Mouse (Mus musculus) bone marrow macrophage, adult 2 months (primary cell): ENCODE data around the gene Ppil4.

ENCODE experiments used
- CTCF ChIP-seq: IDR thresholded peaks from 2 replicates; pipeline ENCODE4 v1.5.1; 2012; ENCODE audit warnings: low read depth, mild to moderate bottlenecking, low read length, moderate library complexity
- POLR2A ChIP-seq: IDR thresholded peaks from 2 replicates; pipeline ENCODE4 v1.6.1; 2012; ENCODE audit warnings: mild to moderate bottlenecking, low read depth, low read length, borderline replicate concordance

- no peak for TF ChIP-seq CTCF
- TF ChIP-seq POLR2A: no peak
These were observed 50.5 kb downstream of the Ppil4 start for GRCm38 (mm10) chr10:7843181-7843580.
